8 mouse cellular contexts compared by ENCODE assay signal in the genomic region with DNA sequence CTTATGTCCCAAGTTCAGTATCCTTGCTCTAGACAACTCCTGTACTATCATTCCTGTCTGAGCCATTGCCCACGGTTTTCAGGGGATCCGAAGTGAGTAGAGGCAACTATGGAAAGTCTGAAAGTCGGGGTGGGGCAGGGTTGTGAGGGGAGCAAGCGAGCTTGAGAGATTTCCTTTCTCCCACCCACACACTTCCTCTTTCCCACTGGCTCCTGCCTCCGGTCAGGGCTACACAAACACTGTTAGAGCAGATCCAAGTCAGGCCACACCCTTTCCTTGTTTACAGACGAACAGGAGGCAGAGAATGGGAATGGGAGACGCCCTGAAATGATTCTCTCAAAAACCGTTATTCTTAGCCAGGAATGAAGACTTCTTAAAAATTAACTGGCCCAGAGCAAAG. TPM values are rescaled to one million over a fixed set of nuclear protein-coding genes. Genes with fewer than 3 reads are reported as not detected.
DNase-seq lines count a peak whose midpoint lies in the region; ATAC-seq and TF ChIP-seq lines count a peak whose summit lies in the region.

No protein-coding gene starts in this region.

- H3K4me1 ChIP-seq in heart, embryonic 10.5 days = peaks cover 31% of the 10 kb centered on the region
- H3K4me1 ChIP-seq in limb, embryonic 14.5 days (ENCODE audit: control insufficient read depth, insufficient read depth, low read length) = no peaks in the 10 kb centered on the region
- peaks cover 7% of the 10 kb centered on the region; the same call in 1 of the 2 replicates for H3K4me1 ChIP-seq in cerebellum, adult 2 months (ENCODE audit: control insufficient read depth, insufficient read depth, low read length)
- H3K4me1 ChIP-seq in hindbrain, embryonic 12.5 days = no peaks in the 10 kb centered on the region

- no peaks in the 10 kb centered on the region for H3K9me3 ChIP-seq in heart, embryonic 10.5 days
- H3K9me3 ChIP-seq in limb, embryonic 14.5 days (ENCODE audit: control insufficient read depth, low read length) = no peaks in the 10 kb centered on the region
- H3K9me3 ChIP-seq in hindbrain, embryonic 12.5 days (replicated peaks) = no peaks in the 10 kb centered on the region

- TF ChIP-seq CTCF in cerebellum, adult 2 months (IDR thresholded peaks at IDR 0.05; ENCODE audit: borderline replicate concordance, insufficient read depth, low read depth, low read length) = no peak

- WGBS in heart, embryonic 10.5 days = 46% methylated on average over 8 of the region's 8 CpGs
- 51% methylated on average over 8 of the region's 8 CpGs for WGBS in limb, embryonic 14.5 days
- WGBS in cerebellum, adult 2 months = 79% methylated on average over 8 of the region's 8 CpGs
- WGBS in hindbrain, embryonic 12.5 days = 58% methylated on average over 8 of the region's 8 CpGs

- H3K36me3 ChIP-seq in heart, embryonic 10.5 days = no peaks in the 10 kb centered on the region
- no peaks in the 10 kb centered on the region for H3K36me3 ChIP-seq in limb, embryonic 14.5 days (ENCODE audit: control insufficient read depth, insufficient read depth, low read length)
- H3K36me3 ChIP-seq in hindbrain, embryonic 12.5 days = no peaks in the 10 kb centered on the region

- no peak overlapping the region for H3K4me2 ChIP-seq in limb, embryonic 14.5 days (replicated peaks; ENCODE audit: low read depth, low read length, severe bottlenecking)
- H3K4me2 ChIP-seq in hindbrain, embryonic 12.5 days (replicated peaks) = no peak overlapping the region

- H3K9ac ChIP-seq in limb, embryonic 14.5 days (ENCODE audit: low read depth, low read length, severe bottlenecking) = no peak overlapping the region
- H3K9ac ChIP-seq in hindbrain, embryonic 12.5 days = no peak overlapping the region

- DNase-seq in 3134 (ENCODE audit: extremely low read depth, insufficient read length, low spot score) = peak; percentile 25
- peak; percentile 52 for DNase-seq in adrenal gland, adult 2 months
- no peak for DNase-seq in heart, embryonic 10.5 days (ENCODE audit: low spot score)
- DNase-seq in limb, embryonic 14.5 days (ENCODE audit: low spot score) = peak; percentile 11
- no peak for DNase-seq in cerebellum, adult 2 months
- no peak for DNase-seq in cerebellum, postnatal 25 days
- no peak for DNase-seq in Muller cell, postnatal 12 days (ENCODE audit: inconsistent ontology term)

- no peak overlapping the region for H3K4me3 ChIP-seq in heart, embryonic 10.5 days
- no peak overlapping the region for H3K4me3 ChIP-seq in limb, embryonic 14.5 days (replicated peaks; ENCODE audit: low read length)
- H3K4me3 ChIP-seq in cerebellum, adult 2 months (replicated peaks; ENCODE audit: insufficient read depth, low read depth, low read length) = no peak overlapping the region
- H3K4me3 ChIP-seq in hindbrain, embryonic 12.5 days = no peak overlapping the region

- TF ChIP-seq POLR2A in limb, embryonic 14.5 days (IDR thresholded peaks at IDR 0.05; ENCODE audit: borderline replicate concordance, extremely low read depth, insufficient read depth, insufficient read length) = no peak
- no peak for TF ChIP-seq POLR2A in cerebellum, adult 2 months (IDR thresholded peaks at IDR 0.05; ENCODE audit: borderline replicate concordance, insufficient read depth, low read length)

- peak; percentile 26; the same call in 1 of the 2 replicates for ATAC-seq in limb, embryonic 14.5 days (ENCODE audit: low FRiP score, low read depth)
- no peak for ATAC-seq in hindbrain, embryonic 12.5 days (ENCODE audit: low FRiP score)

- H3K27ac ChIP-seq in heart, embryonic 10.5 days = peak overlapping the region; percentile 70; the same call in 1 of the 2 replicates
- 0 out of 2 replicates have a peak overlapping the region, but pooled peaks have one; percentile 21 for H3K27ac ChIP-seq in limb, embryonic 14.5 days (replicated peaks; ENCODE audit: low read depth, low read length)
- H3K27ac ChIP-seq in cerebellum, adult 2 months (ENCODE audit: insufficient read depth, low read length) = no peak overlapping the region; the same call in 1 of the 2 replicates
- no peak overlapping the region for H3K27ac ChIP-seq in hindbrain, embryonic 12.5 days

- H3K27me3 ChIP-seq in heart, embryonic 10.5 days (ENCODE audit: insufficient read depth, poor library complexity, severe bottlenecking) = no peaks in the 10 kb centered on the region
- no peaks in the 10 kb centered on the region for H3K27me3 ChIP-seq in limb, embryonic 14.5 days (ENCODE audit: control insufficient read depth, insufficient read depth, low read length)
- no peaks in the 10 kb centered on the region for H3K27me3 ChIP-seq in cerebellum, adult 2 months (ENCODE audit: control insufficient read depth, insufficient read depth, low read length)
- H3K27me3 ChIP-seq in hindbrain, embryonic 12.5 days = no peaks in the 10 kb centered on the region

RNA-seq across cellular contexts. Expression of a gene that starts 23.2 kb away (rescaled TPM):
- total RNA-seq in adrenal gland, adult 2 months (2021) = 100 to 1,000 TPM; 249 to 315 TPM
- polyA plus RNA-seq in adrenal gland, adult 2 months (2012; rRNA removed) = 40.5 and 53.8 TPM in 2 replicates
- 115 and 137 TPM in 2 replicates for polyA plus RNA-seq in heart, embryonic 10.5 days (2016; fragmentation: Nextera tagmentation; extraction: Ambion mirVana)
- polyA plus RNA-seq in limb, embryonic 14.5 days (2012; rRNA removed) = 92.0 and 101 TPM in 2 replicates
- polyA plus RNA-seq in limb, embryonic 14.5 days (2014; fragmentation: Nextera tagmentation; extraction: Ambion mirVana) = 117 and 120 TPM in 2 replicates
- polyA plus RNA-seq in cerebellum, adult 2 months (2012; rRNA removed) = 227 and 244 TPM in 2 replicates
- 120 and 122 TPM in 2 replicates for polyA plus RNA-seq in hindbrain, embryonic 12.5 days (2016; fragmentation: Nextera tagmentation; extraction: Ambion mirVana)

Comparison
In these comparisons a context has a peak if more than half of its experiments do, and no peak if none do; other contexts are left out.
1. DNase-seq: peak in 3134 (single experiment), adrenal gland, adult 2 months (single experiment) and limb, embryonic 14.5 days (single experiment); none in heart, embryonic 10.5 days (single experiment), cerebellum, adult 2 months (0 of 2), cerebellum, postnatal 25 days (0 of 2) and Muller cell, postnatal 12 days (single experiment).
2. H3K27ac ChIP-seq: peak in heart, embryonic 10.5 days (single experiment) and limb, embryonic 14.5 days (single experiment); none in cerebellum, adult 2 months (single experiment) and hindbrain, embryonic 12.5 days (single experiment).